Mouse (Mus musculus) liver, postnatal 0 days (tissue): ENCODE data around the gene Blm.

Experiments
- CTCF ChIP-seq: sonication (generic); IDR thresholded peaks from 2 replicates; pipeline ENCODE4 v1.5.1; 2016; ENCODE audit warnings: antibody characterized with exemption, low read depth
- EP300 ChIP-seq: IDR thresholded peaks from 2 replicates; pipeline ENCODE4 v1.6.1; 2016; ENCODE audit warnings: antibody characterized with exemption, low read depth, mild to moderate bottlenecking

GRCm38 (mm10) chr7:80500099-80500498 is 34.8 kb downstream of the Blm start:
- no peak for TF ChIP-seq CTCF
- TF ChIP-seq EP300, result no peak
